Mouse (Mus musculus) left cerebral cortex, postnatal 14 days (tissue): ENCODE measurements at regions not wholly inside any gene's neighbourhood (a gene's known extent, or its start where the extent isn't known, plus 50 kb on each side); places are given as distances from the start of the nearest gene placed in this dataset.
A peak's percentile ranks its signal among the peaks of the same experiment; 100 is the strongest.

ENCODE experiments used
- DNase-seq, 2 experiments: peaks; one replicate each; pipeline ENCODE4 v3.0.0; 2021 to 2022; ENCODE audit warnings: low spot score in 2 of 2, mixed read lengths in 1 of 2
- intact Hi-C: fragments of 180-260 bp; cut with DNase I; formaldehyde crosslinking; loops from one replicate; pipeline ENCODE4 v1.15.1; 2025

- peak; percentile 50 to 57 for DNase-seq
- intact Hi-C loops: loop anchor here (2.0 to 10.0 kb wide), 4 partner anchors 282 to 810 kb away; no protein-coding TSS in a partner anchor
These were observed 101.3 kb upstream of the A26c2 start for GRCm38 (mm10) chr7:62924585-62925331.

GRCm38 (mm10) chr7:62922246-62922645, 98.8 kb upstream of the A26c2 start:
- DNase-seq: peak in 1 of 2 experiments; percentile 60

GRCm38 (mm10) chr7:62894337-62894736, 70.9 kb upstream of the A26c2 start:
- DNase-seq: no peak
- intact Hi-C loops: no loop called here

More at GRCm38 (mm10) chr7:62922246-62922645, 98.8 kb upstream of the A26c2 start:
- intact Hi-C loops: loop anchor here (10.0 kb wide), 2 partner anchors 753 to 813 kb away; no protein-coding TSS in a partner anchor

GRCm38 (mm10) chr7:62877033-62877432, 53.6 kb upstream of the A26c2 start:
- DNase-seq: peak; percentile 33 to 54
- intact Hi-C loops: loop anchor here (5.0 kb wide), 1 partner anchor 440 kb away; no protein-coding TSS in a partner anchor
